Mouse (Mus musculus) hindbrain, embryonic 12.5 days (tissue): ENCODE data around the gene Tmem91. TPM values are rescaled to one million over a fixed set of nuclear protein-coding genes. Genes with fewer than 3 reads are reported as not detected.
"Not testable (repeated sequence)": the region's sequence is repeated elsewhere in the genome, so short reads cannot be mapped to it uniquely, and the experiment has no call there.

Experiments used
- ATAC-seq: fragments of 200-750 bp; cut with Nextera tagmentation; 2 replicates; pipeline ENCODE4 v1.8.0; 2017; ENCODE audit warnings: moderate TSS enrichment; ENCODE audit not compliant: low FRiP score
- H3K27ac ChIP-seq: fragments of 300-500 bp; sonication (generic); 2 replicates; pipeline ENCODE4 v1.5.1; 2016; ENCODE audit warnings: mild to moderate bottlenecking
- H3K27me3 ChIP-seq: fragments of 300-500 bp; sonication (generic); 2 replicates; pipeline ENCODE4 v1.6.1; 2016; ENCODE audit warnings: mild to moderate bottlenecking
- H3K36me3 ChIP-seq: fragments of 300-500 bp; sonication (generic); 2 replicates; pipeline ENCODE4 v1.6.1; 2016; ENCODE audit warnings: mild to moderate bottlenecking
- H3K4me1 ChIP-seq: fragments of 300-500 bp; sonication (generic); 2 replicates; pipeline ENCODE4 v1.6.1; 2016
- H3K4me2 ChIP-seq: fragments of 300-500 bp; sonication (generic); replicated peaks from 2 replicates; pipeline ENCODE4 v1.6.1; 2016; ENCODE audit warnings: mild to moderate bottlenecking
- H3K4me3 ChIP-seq: fragments of 300-500 bp; sonication (generic); 2 replicates; pipeline ENCODE4 v1.5.1; 2016; ENCODE audit warnings: mild to moderate bottlenecking
- H3K9ac ChIP-seq: fragments of 300-500 bp; sonication (generic); 2 replicates; pipeline ENCODE4 v1.6.1; 2016; ENCODE audit warnings: mild to moderate bottlenecking, moderate library complexity
- H3K9me3 ChIP-seq: fragments of 300-500 bp; sonication (generic); replicated peaks from 2 replicates; pipeline ENCODE4 v1.6.1; 2016; ENCODE audit warnings: mild to moderate bottlenecking
- WGBS: fragments of 180-500 bp; shearing (Covaris S2); methylation state at CpG from one replicate; pipeline ENCODE4 v1.1.7; 2016; 5-methylcytosine and 5-hydroxymethylcytosine counted together
- polyA plus RNA-seq: library from polyadenylated mRNA; unstranded; fragments of >200 nt; fragmentation: Nextera tagmentation; extraction: Ambion mirVana; gene quantifications from 2 replicates; pipeline ENCODE4 v1.2.1, GENCODE M21; 2016

The Tmem91 gene
- 3.5 and 4.6 TPM in 2 replicates for polyA plus RNA-seq

DNA sequence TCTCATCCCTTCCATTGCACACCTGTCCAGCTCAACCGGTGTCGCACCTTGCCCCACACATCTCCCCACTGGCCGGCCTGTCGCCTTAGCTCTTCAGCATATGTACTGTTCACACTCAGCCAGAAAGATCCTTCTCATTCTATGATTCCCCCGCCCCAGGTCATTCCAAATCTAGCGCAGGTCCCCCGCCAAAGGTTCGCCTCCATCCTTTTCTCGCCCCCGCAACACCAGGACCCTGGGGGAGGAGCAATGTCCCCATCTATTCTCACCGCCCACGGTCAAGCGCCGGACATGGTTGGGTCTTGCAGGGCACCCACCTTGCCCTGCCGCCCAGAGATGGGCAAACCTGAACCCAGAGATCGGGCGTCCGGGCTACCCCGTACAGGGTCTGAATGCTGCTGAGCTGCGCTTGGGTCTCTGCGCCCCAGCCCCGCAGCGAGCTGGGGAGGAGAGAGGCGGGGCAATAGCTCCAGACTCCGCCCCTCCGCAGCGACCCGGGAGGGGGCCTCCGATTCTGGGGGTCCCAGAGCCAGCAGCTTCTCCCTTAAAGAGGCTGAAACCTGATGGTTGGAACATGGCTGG, at the start of gene Tmem91:
Gene Tmem91, minus strand, starts transcription at position 448 of the 582 bp plus-strand sequence.
- peak; percentile 50; the same call in 1 of the 2 replicates for ATAC-seq
- Histone ChIP-seq H3K9me3 (no peaks in the 10 kb centered on the region), H3K36me3 (0 out of 2 replicates have a peak, but pooled peaks cover under 1% of the 10 kb centered on the region), H3K27me3 (peaks cover 49% of the 10 kb centered on the region), H3K27ac (no peak within 1 kb of the TSS), H3K4me3 (peak within 1 kb of the TSS; percentile 29), H3K4me1 (peaks cover 8% of the 10 kb centered on the region; the same call in 1 of the 2 replicates), H3K9ac (peak within 1 kb of the TSS; percentile 50), H3K4me2 (peak within 1 kb of the TSS; percentile 52)
- 2% methylated on average over 29 of the region's 29 CpGs for WGBS

DNA sequence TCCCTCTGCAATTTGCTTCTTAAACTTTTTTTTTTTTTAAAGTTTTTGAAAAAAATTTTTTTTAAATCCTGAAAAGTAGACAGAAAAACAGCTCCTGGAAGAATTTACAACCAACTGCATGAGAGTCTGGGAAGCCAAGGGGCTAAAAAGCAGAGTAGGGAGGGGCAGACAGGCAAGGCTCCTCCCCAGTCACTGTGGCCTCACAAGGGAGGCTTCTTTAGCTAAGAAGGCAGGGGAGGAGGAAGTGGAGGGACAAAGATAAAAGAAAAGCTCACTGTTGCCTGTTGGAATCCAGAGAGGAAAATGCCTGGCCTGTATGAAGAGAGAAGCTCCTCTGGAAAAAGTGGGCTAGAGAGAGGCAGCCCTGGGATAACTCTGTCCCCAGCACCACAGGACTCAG, 46.8 kb upstream of the Tmem91 start:
- H3K4me3 ChIP-seq, H3K9ac ChIP-seq, ATAC-seq, H3K27me3 ChIP-seq, H3K9me3 ChIP-seq, H3K27ac ChIP-seq, H3K4me2 ChIP-seq: not testable (repeated sequence)
- H3K36me3 ChIP-seq = peaks cover 64% of the 10 kb centered on the region
- H3K4me1 ChIP-seq = peaks cover 16% of the 10 kb centered on the region

DNA sequence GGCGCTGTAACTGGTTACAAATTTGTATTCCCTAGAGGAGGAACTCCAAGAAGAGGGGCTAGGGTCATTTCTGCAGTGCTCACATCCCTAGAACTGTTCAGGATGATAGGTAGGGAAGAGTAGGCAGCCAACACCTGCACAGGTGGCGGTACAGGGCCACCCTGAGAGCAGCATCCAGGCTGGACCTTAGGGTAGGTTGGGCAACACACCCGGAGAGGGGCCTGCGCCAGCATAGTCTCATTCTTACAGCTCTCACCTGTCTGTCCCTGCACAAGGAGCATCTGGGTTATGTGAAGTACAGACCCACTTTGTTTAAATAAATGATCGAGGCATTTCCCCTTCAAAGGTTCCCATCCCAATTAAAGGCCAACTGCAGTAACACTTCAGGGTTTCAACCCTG, 45.8 kb upstream of the Tmem91 start:
- WGBS = 96% methylated on average over 5 of the region's 5 CpGs
- ATAC-seq = no peak
- no peak overlapping the region for H3K4me2 ChIP-seq
- H3K27me3 ChIP-seq = no peaks in the 10 kb centered on the region
- H3K9ac ChIP-seq = no peak overlapping the region
- H3K9me3 ChIP-seq = no peaks in the 10 kb centered on the region
- H3K36me3 ChIP-seq = peaks cover 59% of the 10 kb centered on the region
- H3K4me3 ChIP-seq = no peak overlapping the region
- no peak overlapping the region for H3K27ac ChIP-seq
- peaks cover 16% of the 10 kb centered on the region for H3K4me1 ChIP-seq

GRCm38 (mm10) chr7:25719761-25720610, 45.0 kb upstream of the Tmem91 start:
- Histone ChIP-seq H3K27ac (no peak overlapping the region), H3K36me3 (peaks cover 59% of the 10 kb centered on the region), H3K4me1 (peaks cover 16% of the 10 kb centered on the region), H3K27me3 (no peaks in the 10 kb centered on the region), H3K4me3 (no peak overlapping the region), H3K9ac (no peak overlapping the region), H3K9me3 (no peaks in the 10 kb centered on the region), H3K4me2 (peak overlapping the region; percentile 84; the same call in 1 of the 2 replicates)
- 65% methylated on average over 10 of the region's 10 CpGs for WGBS
- peak; percentile 39; the same call in 1 of the 2 replicates for ATAC-seq

DNA sequence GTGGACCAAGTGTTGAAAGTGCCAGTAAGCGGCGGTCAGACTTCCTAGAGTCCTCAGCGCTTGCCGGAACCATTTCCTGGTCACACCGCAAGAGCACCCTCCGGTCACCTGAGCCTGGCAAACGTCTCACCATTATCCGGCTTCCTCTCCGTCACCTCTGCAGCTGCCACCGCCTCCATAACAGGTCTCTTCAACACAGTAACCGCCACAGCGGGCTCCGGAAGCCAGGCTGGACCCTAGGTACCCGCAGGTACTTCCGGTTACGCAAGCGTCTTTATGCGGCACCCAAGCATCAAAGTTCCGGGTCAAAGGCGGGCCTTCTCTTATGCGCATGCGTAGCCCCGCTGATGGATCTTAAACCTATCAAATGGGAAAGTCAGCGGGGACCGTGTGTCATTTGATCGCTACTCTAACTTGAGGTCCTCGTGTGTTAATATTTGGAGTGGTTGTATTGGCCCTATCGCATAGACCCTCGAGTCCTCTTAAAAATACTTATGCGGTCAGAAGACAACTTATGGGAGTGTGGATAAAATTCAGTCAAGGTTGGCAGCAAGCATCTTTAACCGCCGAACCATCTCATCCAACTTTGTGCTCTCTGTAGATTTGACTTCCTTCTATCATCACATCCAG, 43.9 kb upstream of the Tmem91 start, which contains the start of gene Ccdc97:
Gene Ccdc97, minus strand, starts transcription at position 301 of the 630 bp plus-strand sequence.
- peaks cover 59% of the 10 kb centered on the region for H3K36me3 ChIP-seq
- H3K4me2 ChIP-seq = peak within 1 kb of the TSS; percentile 84
- ATAC-seq = peak; percentile 80
- peak within 1 kb of the TSS; percentile 55 for H3K4me3 ChIP-seq
- peaks cover 16% of the 10 kb centered on the region for H3K4me1 ChIP-seq
- peak within 1 kb of the TSS; percentile 58 for H3K27ac ChIP-seq
- H3K9me3 ChIP-seq = no peaks in the 10 kb centered on the region
- H3K9ac ChIP-seq = peak within 1 kb of the TSS; percentile 58
- no peaks in the 10 kb centered on the region for H3K27me3 ChIP-seq
- WGBS = 5% methylated on average over 32 of the region's 32 CpGs

DNA sequence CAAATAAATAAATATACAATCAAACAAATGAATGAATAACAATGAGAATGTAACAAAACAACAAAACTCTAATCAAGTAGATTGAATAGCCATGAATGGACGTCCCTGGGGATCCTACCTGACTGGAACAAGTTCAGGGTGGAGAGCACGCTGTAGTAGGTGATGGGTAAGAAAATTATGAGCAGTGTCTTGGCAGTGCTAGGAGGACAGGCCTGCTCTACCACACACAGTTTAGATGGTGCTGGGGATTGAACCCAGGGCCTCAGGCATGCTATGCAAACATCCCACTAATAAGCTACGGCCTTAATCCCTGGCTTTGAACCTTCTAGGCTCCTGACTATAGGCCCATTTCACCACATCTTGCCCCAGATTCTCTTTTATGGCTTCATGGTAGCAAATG, 42.5 kb upstream of the Tmem91 start:
- peak overlapping the region; percentile 84; the same call in 1 of the 2 replicates for H3K4me2 ChIP-seq
- no peak overlapping the region for H3K4me3 ChIP-seq
- H3K9ac ChIP-seq = no peak overlapping the region
- no peaks in the 10 kb centered on the region for H3K9me3 ChIP-seq
- H3K27me3 ChIP-seq = no peaks in the 10 kb centered on the region
- ATAC-seq = no peak
- H3K36me3 ChIP-seq = peaks cover 59% of the 10 kb centered on the region
- H3K4me1 ChIP-seq = peaks cover 19% of the 10 kb centered on the region
- WGBS = 90% methylated on average over 3 of the region's 3 CpGs
- no peak overlapping the region for H3K27ac ChIP-seq

DNA sequence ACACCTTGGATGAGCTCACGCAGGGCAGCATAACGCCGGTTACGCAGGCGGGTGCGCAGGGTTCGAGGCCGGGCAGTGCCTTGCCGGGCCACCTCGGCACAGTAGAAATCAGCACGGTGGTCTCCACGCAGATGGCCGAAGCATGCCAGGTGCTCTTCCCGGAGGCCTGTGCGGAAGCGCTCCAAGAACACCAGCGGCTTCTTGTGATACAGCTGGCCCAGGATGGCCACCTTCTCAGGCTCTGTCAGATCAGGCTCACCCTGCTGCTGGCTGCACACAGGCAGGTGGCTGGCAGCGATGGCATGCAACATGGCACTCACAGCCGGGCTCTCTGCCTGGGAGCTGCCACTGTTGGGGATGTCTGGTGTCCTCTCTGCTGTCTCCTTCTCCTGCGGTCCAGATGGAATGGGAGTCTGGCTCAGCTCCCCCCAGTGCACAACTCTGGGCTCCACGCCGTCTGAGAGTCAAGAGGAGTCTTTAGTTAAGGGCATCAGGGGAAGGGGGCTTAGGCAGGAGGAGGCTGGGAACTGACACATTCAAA, 40.8 kb upstream of the Tmem91 start:
- ATAC-seq = no peak
- Histone ChIP-seq H3K4me1 (peaks cover 36% of the 10 kb centered on the region), H3K27me3 (no peaks in the 10 kb centered on the region), H3K9ac (no peak overlapping the region), H3K9me3 (no peaks in the 10 kb centered on the region), H3K36me3 (peaks cover 49% of the 10 kb centered on the region), H3K4me2 (no peak overlapping the region), H3K4me3 (no peak overlapping the region), H3K27ac (no peak overlapping the region)
- 95% methylated on average over 22 of the region's 22 CpGs for WGBS

DNA sequence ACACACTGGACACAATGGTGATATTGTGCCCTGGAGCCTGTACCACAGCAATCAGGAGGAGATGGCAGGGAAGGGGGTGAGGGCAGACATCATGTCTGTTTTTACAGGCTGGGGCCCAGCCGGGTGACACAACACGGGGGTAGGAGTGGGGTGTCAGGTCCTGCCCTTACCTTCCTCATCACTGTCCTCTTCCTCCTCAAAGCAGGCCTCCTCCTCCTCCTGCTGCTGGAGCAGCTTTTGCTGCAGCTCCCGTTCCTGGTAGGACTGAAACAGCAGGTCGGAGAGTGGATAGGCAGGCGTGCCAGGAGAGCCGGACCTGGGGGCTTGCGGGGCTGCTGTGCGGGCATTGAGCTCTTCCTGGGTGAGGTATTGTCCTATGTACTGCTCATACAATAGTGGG, 39.6 kb upstream of the Tmem91 start:
- H3K9ac ChIP-seq = no peak overlapping the region
- ATAC-seq = no peak
- no peak overlapping the region for H3K27ac ChIP-seq
- H3K36me3 ChIP-seq = peaks cover 42% of the 10 kb centered on the region
- H3K4me3 ChIP-seq = no peak overlapping the region
- H3K27me3 ChIP-seq = no peaks in the 10 kb centered on the region
- 90% methylated on average over 8 of the region's 8 CpGs for WGBS
- H3K9me3 ChIP-seq = no peaks in the 10 kb centered on the region
- H3K4me2 ChIP-seq = no peak overlapping the region
- peaks cover 46% of the 10 kb centered on the region for H3K4me1 ChIP-seq

- Histone ChIP-seq H3K9me3 (no peaks in the 10 kb centered on the region), H3K4me3 (no peak overlapping the region), H3K4me1 (peaks cover 38% of the 10 kb centered on the region), H3K27ac (no peak overlapping the region), H3K4me2 (no peak overlapping the region), H3K36me3 (peaks cover 42% of the 10 kb centered on the region), H3K27me3 (no peaks in the 10 kb centered on the region), H3K9ac (no peak overlapping the region)
- WGBS = 93% methylated on average over 9 of the region's 9 CpGs
- ATAC-seq = no peak
Measured at GRCm38 (mm10) chr7:25712801-25713200, 37.8 kb upstream of the Tmem91 start.

DNA sequence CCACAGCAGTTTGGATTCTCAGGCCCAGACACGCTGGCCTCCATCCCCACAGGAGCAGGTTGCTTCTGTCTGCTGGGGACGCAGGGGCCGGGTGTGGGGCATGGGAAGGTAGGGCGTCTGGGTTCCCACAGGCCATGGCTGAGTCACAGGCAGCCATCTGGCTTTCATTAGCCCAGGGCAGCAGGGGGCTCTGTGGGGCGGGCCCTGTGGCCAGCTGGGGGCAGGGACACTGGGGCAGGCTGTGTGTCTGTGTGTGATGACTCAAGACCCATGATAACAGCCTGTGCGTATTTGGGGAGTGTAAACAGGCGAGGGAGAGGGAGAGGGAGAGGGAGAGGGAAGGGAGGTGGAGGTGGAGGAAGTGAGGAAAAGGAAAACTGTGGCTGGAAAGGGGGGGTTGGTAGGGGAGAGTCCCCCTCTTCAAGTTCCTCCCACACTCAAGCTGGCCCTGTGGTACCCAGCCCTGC, 36.8 kb upstream of the Tmem91 start:
- H3K36me3 ChIP-seq = peaks cover 42% of the 10 kb centered on the region
- peak overlapping the region; percentile 40; the same call in 1 of the 2 replicates for H3K27ac ChIP-seq
- H3K4me1 ChIP-seq = peaks cover 36% of the 10 kb centered on the region
- no peak overlapping the region for H3K4me3 ChIP-seq
- WGBS = 21% methylated on average over 7 of the region's 7 CpGs
- no peak overlapping the region for H3K4me2 ChIP-seq
- ATAC-seq = peak; percentile 19
- peak overlapping the region; percentile 33; the same call in 1 of the 2 replicates for H3K9ac ChIP-seq
- H3K27me3 ChIP-seq = no peaks in the 10 kb centered on the region
- H3K9me3 ChIP-seq = no peaks in the 10 kb centered on the region

- Histone ChIP-seq H3K4me1 (peaks cover 36% of the 10 kb centered on the region), H3K4me2 (no peak overlapping the region), H3K4me3 (no peak overlapping the region), H3K27ac (no peak overlapping the region), H3K27me3 (no peaks in the 10 kb centered on the region), H3K9ac (no peak overlapping the region), H3K36me3 (peaks cover 41% of the 10 kb centered on the region), H3K9me3 (no peaks in the 10 kb centered on the region)
- WGBS = 66% methylated on average over 5 of the region's 5 CpGs
- 0 out of 2 replicates have a peak, but pooled peaks have one; percentile 31 for ATAC-seq
Measured at GRCm38 (mm10) chr7:25711165-25711564, 36.2 kb upstream of the Tmem91 start.
